Mouse (Mus musculus) urinary bladder, adult 18-20 months (tissue): ENCODE results near the gene Dbil5.

Experiments used
- DNase-seq, 2 experiments: peaks; one replicate each; pipeline ENCODE4 v3.0.0; 2022; ENCODE audit warnings: low spot score in 2 of 2, mixed read lengths in 2 of 2

Dbil5 gene

DNA sequence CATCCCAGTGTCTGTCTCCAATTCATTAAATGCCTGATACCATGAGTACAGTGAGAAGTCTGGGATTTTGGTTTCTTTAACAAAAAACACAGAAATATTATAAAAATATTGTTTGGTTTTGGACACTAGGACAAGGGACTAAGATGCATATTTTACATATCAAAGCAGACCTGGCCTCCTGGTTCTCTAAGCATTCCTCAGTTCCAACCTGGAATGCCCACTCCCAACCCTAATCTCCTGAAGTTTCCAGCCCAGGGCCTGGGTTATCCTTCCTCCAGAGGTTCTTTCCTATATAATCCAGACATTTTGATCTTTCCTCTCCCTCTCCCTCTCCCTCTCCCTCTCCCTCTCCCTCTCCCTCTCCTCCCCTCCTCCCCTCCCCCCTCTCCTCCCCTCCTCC, 7.6 kb downstream of the Dbil5 start:
- DNase-seq, result no peak

- DNase-seq, result no peak
Measured at GRCm38 (mm10) chr11:76236136-76236535, 18.7 kb downstream of the Dbil5 start.

GRCm38 (mm10) chr11:76239750-76240149, 22.3 kb downstream of the Dbil5 start:
- DNase-seq, result no peak

DNA sequence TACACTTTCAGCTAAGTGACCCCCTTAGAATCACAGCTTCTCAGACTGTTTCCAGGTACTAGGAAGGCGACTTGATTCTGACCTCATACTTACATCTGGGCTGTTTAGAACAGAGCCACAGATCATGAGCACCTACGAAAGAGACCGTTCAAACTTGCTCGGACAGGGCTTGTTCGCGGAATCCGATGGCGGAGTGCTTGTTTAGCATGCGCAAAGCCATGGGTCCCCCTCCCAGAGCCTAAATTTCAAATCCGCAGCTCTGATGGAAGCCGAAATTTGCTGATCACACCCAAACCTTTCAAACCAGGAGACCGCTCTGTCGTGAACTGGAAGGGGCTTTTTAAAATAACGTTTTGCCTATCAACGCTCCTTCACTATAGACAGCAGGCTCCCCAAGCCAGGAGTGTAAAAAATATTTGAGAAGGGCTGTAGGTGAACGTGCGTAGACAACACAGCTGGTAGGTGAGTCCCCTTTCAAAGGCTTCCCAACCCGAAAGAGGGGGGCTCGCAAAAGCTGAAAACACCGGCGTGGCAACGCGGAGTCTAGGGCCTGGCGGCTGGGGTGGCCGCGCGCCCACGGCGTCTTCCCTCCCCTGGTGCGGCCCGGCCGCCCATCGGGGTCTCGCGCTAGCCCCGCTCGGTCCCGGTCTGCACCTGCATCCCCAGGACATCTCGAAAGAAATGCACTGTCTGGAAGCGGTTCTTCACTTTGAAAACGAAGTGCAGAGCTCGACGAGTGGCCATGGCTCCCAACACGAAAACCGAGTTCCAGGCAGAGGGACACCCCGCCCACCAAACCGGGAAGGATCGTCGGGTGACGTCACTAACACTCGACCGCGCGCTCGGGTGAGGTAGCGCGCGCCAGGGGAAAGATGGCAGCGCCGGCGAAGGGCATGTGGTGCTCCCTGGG, 25.7 kb downstream of the Dbil5 start, which contains the start of the genes Mrm3 and Glod4:
TSS of gene Mrm3 (plus strand) at position 815 of the 910 bp plus-strand sequence.
TSS of gene Glod4 (minus strand) at position 825 of the 910 bp plus-strand sequence.
- peak; percentile 83 to 89 for DNase-seq

DNA sequence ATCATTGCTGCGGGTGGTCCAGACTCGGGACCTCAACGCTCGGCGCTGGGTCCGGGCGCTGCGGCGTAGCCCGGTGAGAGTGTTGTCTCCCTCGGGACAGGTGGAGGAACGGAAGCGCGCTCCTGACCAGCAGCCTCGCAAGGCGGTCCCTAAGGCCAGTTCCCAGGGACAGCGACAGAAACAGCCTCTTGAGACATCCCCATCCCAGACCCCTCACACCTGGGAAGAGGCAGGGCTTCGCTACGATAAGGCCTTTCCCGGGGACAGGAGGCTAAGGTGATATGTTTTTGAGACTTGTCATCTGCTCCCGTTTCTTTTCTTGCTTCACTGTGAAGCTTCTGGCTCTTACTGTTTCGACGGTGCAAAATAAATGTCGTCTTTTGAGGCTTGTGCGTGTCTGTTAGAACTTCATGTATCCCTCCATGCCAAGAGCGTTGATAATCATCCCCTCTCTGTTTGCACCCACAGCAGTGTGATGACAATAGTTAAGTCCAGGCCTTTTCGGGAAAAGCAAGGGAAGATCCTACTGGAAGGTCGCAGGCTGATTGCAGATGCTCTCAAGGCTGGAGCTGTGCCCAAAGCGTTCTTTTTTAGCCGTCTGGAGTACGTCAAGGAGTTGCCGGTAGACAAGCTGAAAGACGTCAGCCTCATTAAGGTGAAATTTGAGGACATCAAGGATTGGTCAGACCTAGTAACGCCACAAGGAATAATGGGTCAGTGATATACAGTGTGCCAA, 26.6 kb downstream of the Dbil5 start:
- DNase-seq, result no peak

DNA sequence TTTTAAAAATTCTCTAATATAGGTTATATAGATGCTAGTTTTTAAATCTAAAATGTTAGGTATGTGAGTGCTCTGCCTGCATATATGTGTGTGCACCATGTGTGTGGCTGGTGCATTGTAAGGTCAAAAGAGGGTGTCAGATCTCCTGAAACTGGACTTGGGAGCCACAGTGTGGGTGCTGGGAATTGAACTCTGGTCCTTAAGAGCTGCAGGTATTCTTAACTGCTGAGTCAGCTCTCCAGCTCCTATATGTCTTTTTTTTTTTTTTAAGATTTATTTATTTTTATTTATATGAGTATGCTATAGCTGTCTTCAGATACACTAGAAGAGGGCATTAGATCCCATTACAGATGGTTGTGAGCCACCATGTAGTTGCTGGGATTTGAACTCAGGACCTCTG, 29.0 kb downstream of the Dbil5 start:
- DNase-seq, result no peak

GRCm38 (mm10) chr11:76247239-76247638, 29.8 kb downstream of the Dbil5 start:
- no peak for DNase-seq

DNA sequence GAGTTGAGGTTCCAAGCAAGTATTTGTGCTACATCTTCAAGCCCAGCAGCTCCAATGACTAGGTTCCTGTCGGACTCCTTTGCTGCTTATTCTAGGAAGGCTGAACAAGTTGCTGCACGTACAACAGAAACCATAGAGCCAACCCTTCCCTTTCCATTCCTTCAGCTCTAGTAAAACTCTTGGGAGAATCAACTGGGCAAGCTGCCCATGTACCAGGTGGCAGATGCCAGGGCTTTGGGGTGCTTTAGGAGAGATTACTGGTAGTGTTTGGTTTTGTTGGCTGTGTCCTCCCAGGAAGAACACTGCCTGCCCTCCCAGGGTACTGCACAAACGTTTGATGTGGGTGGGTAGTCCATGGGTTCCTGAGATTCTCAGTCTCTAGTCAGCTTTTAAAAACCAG, 34.6 kb downstream of the Dbil5 start:
- no peak for DNase-seq

GRCm38 (mm10) chr11:76253145-76253917, 35.9 kb downstream of the Dbil5 start:
- peak; percentile 75 to 80 for DNase-seq

GRCm38 (mm10) chr11:76253918-76254264, 36.5 kb downstream of the Dbil5 start:
- no peak for DNase-seq

GRCm38 (mm10) chr11:76255431-76256001, 38.1 kb downstream of the Dbil5 start:
- DNase-seq, result no peak

GRCm38 (mm10) chr11:76256129-76256528, 38.7 kb downstream of the Dbil5 start:
- no peak for DNase-seq

- no peak for DNase-seq
Measured at GRCm38 (mm10) chr11:76257386-76257785, 40.0 kb downstream of the Dbil5 start.

GRCm38 (mm10) chr11:76258511-76258910, 41.1 kb downstream of the Dbil5 start:
- DNase-seq, result no peak

- no peak for DNase-seq
Measured at GRCm38 (mm10) chr11:76260208-76261050, 43.0 kb downstream of the Dbil5 start.

- no peak for DNase-seq
Measured at GRCm38 (mm10) chr11:76261224-76261623, 43.8 kb downstream of the Dbil5 start.

- DNase-seq, result no peak
Measured at GRCm38 (mm10) chr11:76262611-76263351, 45.4 kb downstream of the Dbil5 start.

DNA sequence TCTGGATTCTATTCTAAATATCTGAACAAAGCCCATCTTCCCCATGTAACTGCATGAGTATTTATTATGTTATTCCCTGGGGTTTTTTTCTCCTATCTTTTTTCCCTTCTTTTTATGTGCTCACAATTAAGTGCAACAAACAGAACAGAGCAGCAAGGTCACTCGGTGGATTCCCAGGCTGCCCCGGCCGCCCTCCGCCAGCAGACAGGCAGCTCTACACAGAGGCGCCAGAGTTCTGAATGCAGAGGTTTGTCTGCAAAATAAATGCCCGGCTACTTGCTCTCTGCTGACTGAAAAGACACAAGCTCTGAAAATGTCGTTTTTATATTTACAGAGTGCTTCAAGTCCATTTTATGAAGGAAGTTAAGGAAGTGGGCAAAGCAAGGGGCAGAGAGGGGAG, 50.1 kb downstream of the Dbil5 start:
- DNase-seq, result no peak

GRCm38 (mm10) chr11:76268001-76268459, 50.6 kb downstream of the Dbil5 start:
- DNase-seq, result no peak
